Mouse (Mus musculus) heart, embryonic 16.5 days (tissue): ENCODE data around the gene Kl. TPM values are rescaled to one million over a fixed set of nuclear protein-coding genes. Genes with fewer than 3 reads are reported as not detected.

Experiments
- ATAC-seq: fragments of 200-750 bp; cut with Nextera tagmentation; replicated peaks from 2 replicates; pipeline ENCODE4 v1.8.0; 2017; ENCODE audit warnings: moderate number of reproducible peaks; ENCODE audit not compliant: insufficient read depth, low FRiP score; ENCODE audit errors: extremely low read depth
- H3K27ac ChIP-seq: fragments of 300-500 bp; sonication (generic); 2 replicates; pipeline ENCODE4 v1.5.1; 2014; ENCODE audit warnings: mild to moderate bottlenecking, low read length, control low read depth, moderate library complexity
- H3K27me3 ChIP-seq: fragments of 300-500 bp; sonication (generic); 2 replicates; pipeline ENCODE4 v1.6.1; 2014; ENCODE audit warnings: low read length, mixed read lengths; ENCODE audit not compliant: control insufficient read depth, insufficient read depth
- H3K36me3 ChIP-seq: fragments of 300-500 bp; sonication (generic); 2 replicates; pipeline ENCODE4 v1.6.1; 2014; ENCODE audit not compliant: control insufficient read depth, insufficient read depth
- H3K4me1 ChIP-seq: fragments of 300-500 bp; sonication (generic); 2 replicates; pipeline ENCODE4 v1.6.1; 2014; ENCODE audit warnings: low read length, mixed read lengths; ENCODE audit not compliant: control insufficient read depth, insufficient read depth
- H3K4me2 ChIP-seq: fragments of 300-500 bp; sonication (generic); 2 replicates; pipeline ENCODE4 v1.6.1; 2014; ENCODE audit warnings: low read depth, mild to moderate bottlenecking, control low read depth, low read length
- H3K4me3 ChIP-seq: fragments of 300-500 bp; sonication (generic); 2 replicates; pipeline ENCODE4 v1.5.1; 2014; ENCODE audit warnings: mild to moderate bottlenecking, control low read depth, low read length
- H3K9ac ChIP-seq: fragments of 300-500 bp; sonication (generic); 2 replicates; pipeline ENCODE4 v1.6.1; 2014; ENCODE audit warnings: low read length, control low read depth
- H3K9me3 ChIP-seq: fragments of 300-500 bp; sonication (generic); replicated peaks from 2 replicates; pipeline ENCODE4 v1.6.1; 2016; ENCODE audit warnings: low read length; ENCODE audit not compliant: control insufficient read depth
- WGBS: fragments of 180-500 bp; shearing (Covaris S2); extraction: QIAGEN DNeasy Blood & Tissue Kit; methylation state at CpG from one replicate; pipeline ENCODE4 v1.1.7; 2014; 5-methylcytosine and 5-hydroxymethylcytosine counted together
- polyA plus RNA-seq: library from polyadenylated mRNA; unstranded; fragments of >200 nt; fragmentation: Nextera tagmentation; extraction: Ambion mirVana; gene quantifications from 2 replicates; pipeline ENCODE4 v1.2.1, GENCODE M21; 2015

Kl gene
- 0.45 and 0.46 TPM in 2 replicates for polyA plus RNA-seq

- Histone ChIP-seq H3K27me3 (peaks cover 36% of the 10 kb centered on the region), H3K4me3 (peak within 1 kb of the TSS; percentile 57), H3K4me2 (peak within 1 kb of the TSS; percentile 83), H3K27ac (no peak within 1 kb of the TSS), H3K36me3 (no peaks in the 10 kb centered on the region), H3K9ac (peak within 1 kb of the TSS; percentile 41; the same call in 1 of the 2 replicates), H3K4me1 (peaks cover 7% of the 10 kb centered on the region; the same call in 1 of the 2 replicates), H3K9me3 (no peaks in the 10 kb centered on the region)
- peak; percentile 41; the same call in 1 of the 2 replicates for ATAC-seq
- WGBS = 2% methylated on average over 22 of the region's 22 CpGs
Observed at GRCm38 (mm10) chr5:150952328-150952668, at the start of gene Kl. Gene Kl (plus strand): TSS chr5:150952607.

GRCm38 (mm10) chr5:150906053-150907040 is 46.1 kb upstream of the Kl start:
- no peaks in the 10 kb centered on the region; the same call in 1 of the 2 replicates for H3K4me1 ChIP-seq
- no peak overlapping the region for H3K4me2 ChIP-seq
- no peak overlapping the region for H3K27ac ChIP-seq
- no peaks in the 10 kb centered on the region for H3K27me3 ChIP-seq
- 25% methylated on average over 9 of the region's 9 CpGs for WGBS
- ATAC-seq = no peak
- H3K9me3 ChIP-seq = peaks cover 5% of the 10 kb centered on the region; the same call in 1 of the 2 replicates
- no peaks in the 10 kb centered on the region for H3K36me3 ChIP-seq
- H3K9ac ChIP-seq = no peak overlapping the region
- no peak overlapping the region for H3K4me3 ChIP-seq

- H3K4me1 ChIP-seq = no peaks in the 10 kb centered on the region
- 16% methylated on average over 2 of the region's 2 CpGs for WGBS
- H3K36me3 ChIP-seq = no peaks in the 10 kb centered on the region
- H3K27me3 ChIP-seq = no peaks in the 10 kb centered on the region
- no peak overlapping the region for H3K9ac ChIP-seq
- no peak overlapping the region for H3K4me2 ChIP-seq
- peaks cover 5% of the 10 kb centered on the region; the same call in 1 of the 2 replicates for H3K9me3 ChIP-seq
- no peak overlapping the region for H3K4me3 ChIP-seq
- ATAC-seq = no peak
- no peak overlapping the region for H3K27ac ChIP-seq
Observed at GRCm38 (mm10) chr5:150912156-150912555, 40.3 kb upstream of the Kl start.

GRCm38 (mm10) chr5:150912656-150913055 is 39.8 kb upstream of the Kl start:
- H3K4me3 ChIP-seq = no peak overlapping the region
- H3K27ac ChIP-seq = no peak overlapping the region
- H3K4me2 ChIP-seq = no peak overlapping the region
- peaks cover 5% of the 10 kb centered on the region; the same call in 1 of the 2 replicates for H3K9me3 ChIP-seq
- no peak overlapping the region for H3K9ac ChIP-seq
- no peaks in the 10 kb centered on the region for H3K36me3 ChIP-seq
- H3K4me1 ChIP-seq = no peaks in the 10 kb centered on the region
- no peaks in the 10 kb centered on the region for H3K27me3 ChIP-seq
- ATAC-seq = no peak
- WGBS = 28% methylated on average over 5 of the region's 5 CpGs

GRCm38 (mm10) chr5:150915080-150916055 is 37.0 kb upstream of the Kl start:
- H3K4me2 ChIP-seq = no peak overlapping the region
- no peak overlapping the region for H3K9ac ChIP-seq
- no peak overlapping the region for H3K27ac ChIP-seq
- H3K27me3 ChIP-seq = no peaks in the 10 kb centered on the region
- no peaks in the 10 kb centered on the region for H3K9me3 ChIP-seq
- no peaks in the 10 kb centered on the region for H3K36me3 ChIP-seq
- WGBS = 43% methylated on average over 4 of the region's 4 CpGs
- no peaks in the 10 kb centered on the region for H3K4me1 ChIP-seq
- ATAC-seq = no peak
- H3K4me3 ChIP-seq = no peak overlapping the region

GRCm38 (mm10) chr5:150917131-150917858 is 35.1 kb upstream of the Kl start:
- Histone ChIP-seq H3K9me3 (no peaks in the 10 kb centered on the region), H3K36me3 (no peaks in the 10 kb centered on the region), H3K4me1 (no peaks in the 10 kb centered on the region), H3K27ac (no peak overlapping the region), H3K4me2 (no peak overlapping the region), H3K9ac (no peak overlapping the region), H3K4me3 (no peak overlapping the region), H3K27me3 (no peaks in the 10 kb centered on the region)
- no peak for ATAC-seq
- 78% methylated on average over 21 of the region's 21 CpGs for WGBS

GRCm38 (mm10) chr5:150918599-150918998 is 33.8 kb upstream of the Kl start:
- no peak overlapping the region for H3K4me2 ChIP-seq
- no peak for ATAC-seq

GRCm38 (mm10) chr5:150919269-150919668 is 33.1 kb upstream of the Kl start:
- H3K4me3 ChIP-seq = no peak overlapping the region
- no peaks in the 10 kb centered on the region for H3K9me3 ChIP-seq
- H3K4me2 ChIP-seq = no peak overlapping the region
- no peak overlapping the region for H3K27ac ChIP-seq
- H3K4me1 ChIP-seq = no peaks in the 10 kb centered on the region
- ATAC-seq = no peak
- H3K36me3 ChIP-seq = no peaks in the 10 kb centered on the region
- 68% methylated on average over 4 of the region's 4 CpGs for WGBS
- H3K9ac ChIP-seq = no peak overlapping the region
- no peaks in the 10 kb centered on the region for H3K27me3 ChIP-seq

More at GRCm38 (mm10) chr5:150918599-150918998, 33.8 kb upstream of the Kl start:
- no peaks in the 10 kb centered on the region for H3K4me1 ChIP-seq
- 83% methylated on average over 13 of the region's 13 CpGs for WGBS
- H3K27me3 ChIP-seq = no peaks in the 10 kb centered on the region
- H3K4me3 ChIP-seq = no peak overlapping the region
- H3K9me3 ChIP-seq = no peaks in the 10 kb centered on the region
- no peak overlapping the region for H3K9ac ChIP-seq
- no peaks in the 10 kb centered on the region for H3K36me3 ChIP-seq
- no peak overlapping the region for H3K27ac ChIP-seq
